Mouse (Mus musculus) embryonic facial prominence, embryonic 15.5 days (tissue): Measurements from ENCODE around the gene Hhex. TPM values are rescaled to one million over a fixed set of nuclear protein-coding genes. Genes with fewer than 3 reads are reported as not detected.
A peak's percentile ranks its signal among the peaks of the same experiment; 100 is the strongest.

Experiments
- ATAC-seq: fragments of 200-750 bp; cut with Nextera tagmentation; 2 replicates; pipeline ENCODE4 v1.8.0; 2017; ENCODE audit warnings: low read depth, moderate TSS enrichment; ENCODE audit not compliant: insufficient number of reproducible peaks, low FRiP score, low TSS enrichment
- H3K27ac ChIP-seq: fragments of 300-500 bp; sonication (generic); replicated peaks from 2 replicates; pipeline ENCODE4 v1.5.1; 2015; ENCODE audit warnings: mild to moderate bottlenecking, inconsistent platforms
- H3K27me3 ChIP-seq: fragments of 300-500 bp; sonication (generic); 2 replicates; pipeline ENCODE4 v1.6.1; 2015; ENCODE audit warnings: inconsistent platforms
- H3K36me3 ChIP-seq: fragments of 300-500 bp; sonication (generic); 2 replicates; pipeline ENCODE4 v1.6.1; 2015; ENCODE audit warnings: mild to moderate bottlenecking, inconsistent platforms
- H3K4me1 ChIP-seq: fragments of 300-500 bp; sonication (generic); 2 replicates; pipeline ENCODE4 v1.6.1; 2015; ENCODE audit warnings: inconsistent platforms
- H3K4me2 ChIP-seq: fragments of 300-500 bp; sonication (generic); replicated peaks from 2 replicates; pipeline ENCODE4 v1.6.1; 2015; ENCODE audit warnings: mild to moderate bottlenecking, inconsistent platforms
- H3K4me3 ChIP-seq: fragments of 300-500 bp; sonication (generic); replicated peaks from 2 replicates; pipeline ENCODE4 v1.5.1; 2015; ENCODE audit warnings: mild to moderate bottlenecking, inconsistent platforms
- H3K9ac ChIP-seq: fragments of 300-500 bp; sonication (generic); 2 replicates; pipeline ENCODE4 v1.6.1; 2015; ENCODE audit warnings: inconsistent platforms
- H3K9me3 ChIP-seq: fragments of 300-500 bp; sonication (generic); replicated peaks from 2 replicates; pipeline ENCODE4 v1.6.1; 2016; ENCODE audit warnings: inconsistent platforms
- WGBS: fragments of 180-500 bp; shearing (Covaris S2); methylation state at CpG from one replicate; pipeline ENCODE4 v1.1.7; 2015; 5-methylcytosine and 5-hydroxymethylcytosine counted together
- polyA plus RNA-seq: library from polyadenylated mRNA; unstranded; fragments of >200 nt; fragmentation: Nextera tagmentation; extraction: Ambion mirVana; gene quantifications from 2 replicates; pipeline ENCODE4 v1.2.1, GENCODE M21; 2015

Hhex gene
- 8.9 and 9.7 TPM in 2 replicates for polyA plus RNA-seq

- Histone ChIP-seq H3K4me2 (peak within 1 kb of the TSS; percentile 79), H3K4me3 (peak within 1 kb of the TSS; percentile 48), H3K4me1 (peaks cover 22% of the 10 kb centered on the region), H3K27ac (peak within 1 kb of the TSS; percentile 68), H3K9ac (peak within 1 kb of the TSS; percentile 21), H3K9me3 (no peaks in the 10 kb centered on the region), H3K27me3 (peaks cover 83% of the 10 kb centered on the region), H3K36me3 (no peaks in the 10 kb centered on the region)
- peak; percentile 69 for ATAC-seq
- WGBS, result under 1% methylated on average over 63 of the region's 79 CpGs
These were observed at the start of gene Hhex for GRCm38 (mm10) chr19:37434263-37434951. TSS of gene Hhex (plus strand) at chr19:37434810.

GRCm38 (mm10) chr19:37386126-37386525 is 48.5 kb upstream of the Hhex start:
- Histone ChIP-seq H3K27ac (no peak overlapping the region), H3K9ac (no peak overlapping the region), H3K4me3 (no peak overlapping the region), H3K27me3 (no peaks in the 10 kb centered on the region), H3K4me1 (no peaks in the 10 kb centered on the region), H3K9me3 (no peaks in the 10 kb centered on the region), H3K4me2 (no peak overlapping the region), H3K36me3 (peaks cover 28% of the 10 kb centered on the region)
- no peak for ATAC-seq
- WGBS, result 79% methylated on average over 3 of the region's 3 CpGs

- Histone ChIP-seq H3K4me3 (no peak overlapping the region), H3K36me3 (peaks cover 38% of the 10 kb centered on the region), H3K27ac (no peak overlapping the region), H3K4me1 (no peaks in the 10 kb centered on the region), H3K4me2 (no peak overlapping the region), H3K27me3 (no peaks in the 10 kb centered on the region), H3K9ac (no peak overlapping the region), H3K9me3 (no peaks in the 10 kb centered on the region)
- 93% methylated on average over 3 of the region's 3 CpGs for WGBS
- no peak for ATAC-seq
These were observed 42.7 kb upstream of the Hhex start for GRCm38 (mm10) chr19:37391869-37392268.

GRCm38 (mm10) chr19:37396279-37396678 is 38.3 kb upstream of the Hhex start:
- WGBS, result 88% methylated on average over 3 of the region's 3 CpGs
- Histone ChIP-seq H3K36me3 (peaks cover 51% of the 10 kb centered on the region), H3K4me3 (no peak overlapping the region), H3K27ac (no peak overlapping the region), H3K27me3 (no peaks in the 10 kb centered on the region), H3K9me3 (no peaks in the 10 kb centered on the region), H3K4me2 (no peak overlapping the region), H3K9ac (no peak overlapping the region), H3K4me1 (no peaks in the 10 kb centered on the region)
- ATAC-seq, result no peak

- H3K27ac ChIP-seq, result no peak overlapping the region
- no peaks in the 10 kb centered on the region for H3K4me1 ChIP-seq
- no peak overlapping the region for H3K9ac ChIP-seq
- H3K4me2 ChIP-seq, result no peak overlapping the region
- ATAC-seq, result no peak
- no peak overlapping the region for H3K4me3 ChIP-seq
- 84% methylated on average over 6 of the region's 6 CpGs for WGBS
- peaks cover 49% of the 10 kb centered on the region for H3K36me3 ChIP-seq
- no peaks in the 10 kb centered on the region for H3K27me3 ChIP-seq
- no peaks in the 10 kb centered on the region for H3K9me3 ChIP-seq
These were observed 33.7 kb upstream of the Hhex start for GRCm38 (mm10) chr19:37400936-37401335.

- WGBS, result 88% methylated on average over 4 of the region's 4 CpGs
- Histone ChIP-seq H3K9me3 (no peaks in the 10 kb centered on the region), H3K27me3 (no peaks in the 10 kb centered on the region), H3K4me3 (no peak overlapping the region), H3K9ac (no peak overlapping the region), H3K36me3 (peaks cover 52% of the 10 kb centered on the region), H3K4me1 (no peaks in the 10 kb centered on the region), H3K27ac (no peak overlapping the region), H3K4me2 (no peak overlapping the region)
- no peak for ATAC-seq
These were observed 16.3 kb upstream of the Hhex start for GRCm38 (mm10) chr19:37418294-37418693.

GRCm38 (mm10) chr19:37419613-37420012 is 15.0 kb upstream of the Hhex start:
- 49% methylated on average over 3 of the region's 3 CpGs for WGBS
- Histone ChIP-seq H3K4me1 (no peaks in the 10 kb centered on the region), H3K9me3 (no peaks in the 10 kb centered on the region), H3K4me2 (no peak overlapping the region), H3K27me3 (no peaks in the 10 kb centered on the region), H3K27ac (no peak overlapping the region), H3K4me3 (no peak overlapping the region), H3K36me3 (peaks cover 46% of the 10 kb centered on the region), H3K9ac (no peak overlapping the region)
- ATAC-seq, result no peak

GRCm38 (mm10) chr19:37428589-37428988 is 6.0 kb upstream of the Hhex start:
- Histone ChIP-seq H3K9me3 (no peaks in the 10 kb centered on the region), H3K36me3 (no peaks in the 10 kb centered on the region), H3K27ac (no peak overlapping the region), H3K4me1 (0 out of 2 replicates have a peak, but pooled peaks cover 1% of the 10 kb centered on the region), H3K4me2 (no peak overlapping the region), H3K4me3 (no peak overlapping the region), H3K27me3 (peaks cover 40% of the 10 kb centered on the region), H3K9ac (no peak overlapping the region)
- ATAC-seq, result no peak
- whole genome bisulfite sequencing, result 77% methylated on average over 5 of the region's 5 CpGs

GRCm38 (mm10) chr19:37431139-37431756 is 3.4 kb upstream of the Hhex start:
- Histone ChIP-seq H3K27me3 (peaks cover 67% of the 10 kb centered on the region), H3K4me2 (no peak overlapping the region)
- 91% methylated on average over 11 of the region's 11 CpGs for WGBS

GRCm38 (mm10) chr19:37432868-37433570 is 1.6 kb upstream of the Hhex start:
- Histone ChIP-seq H3K9me3 (no peaks in the 10 kb centered on the region), H3K27ac (no peak overlapping the region), H3K36me3 (no peaks in the 10 kb centered on the region), H3K27me3 (peaks cover 79% of the 10 kb centered on the region), H3K9ac (no peak overlapping the region), H3K4me2 (no peak overlapping the region), H3K4me1 (peaks cover 22% of the 10 kb centered on the region), H3K4me3 (no peak overlapping the region)
- no peak for ATAC-seq
- 14% methylated on average over 16 of the region's 16 CpGs for WGBS

More at GRCm38 (mm10) chr19:37431139-37431756, 3.4 kb upstream of the Hhex start:
- no peaks in the 10 kb centered on the region for H3K36me3 ChIP-seq
- peaks cover 22% of the 10 kb centered on the region for H3K4me1 ChIP-seq
- no peak overlapping the region for H3K27ac ChIP-seq
- H3K9me3 ChIP-seq, result no peaks in the 10 kb centered on the region
- ATAC-seq, result no peak
- no peak overlapping the region for H3K9ac ChIP-seq
- no peak overlapping the region for H3K4me3 ChIP-seq

- no peak for ATAC-seq
- no peak overlapping the region for H3K9ac ChIP-seq
- WGBS, result 1% methylated on average over 14 of the region's 14 CpGs
These were observed 731 bp upstream of the Hhex start for GRCm38 (mm10) chr19:37433895-37434262.

More at GRCm38 (mm10) chr19:37433895-37434262, 731 bp upstream of the Hhex start:
- Histone ChIP-seq H3K27ac (no peak overlapping the region), H3K4me1 (peaks cover 22% of the 10 kb centered on the region), H3K4me2 (peak overlapping the region; percentile 79), H3K9me3 (no peaks in the 10 kb centered on the region), H3K36me3 (no peaks in the 10 kb centered on the region), H3K4me3 (peak overlapping the region; percentile 48), H3K27me3 (peaks cover 77% of the 10 kb centered on the region)
